Mouse (Mus musculus) left cerebral cortex, adult 2 months (tissue): ENCODE results near the gene Tmem211. TPM values are rescaled to one million over a fixed set of nuclear protein-coding genes. Genes with fewer than 3 reads are reported as not detected.

Experiments used
- DNase-seq, 2 experiments: peaks; one replicate each; pipeline ENCODE4 v3.0.0; 2021 to 2022; ENCODE audit warnings: low spot score in 2 of 2, mixed read lengths in 1 of 2; ENCODE audit errors: extremely low spot score in 1 of 2
- H3K27ac ChIP-seq: fragments of 200-600 bp; 2 replicates; pipeline ENCODE4 v1.8.1; 2022
- H3K4me3 ChIP-seq: fragments of 200-600 bp; 2 replicates; pipeline ENCODE4 v1.8.1; 2022
- CTCF ChIP-seq: fragments of 200-600 bp; IDR thresholded peaks from 2 replicates; pipeline ENCODE4 v1.8.1; 2022; ENCODE audit warnings: antibody characterized with exemption, mild to moderate bottlenecking, moderate library complexity
- intact Hi-C: fragments of 180-260 bp; cut with DNase I; formaldehyde crosslinking; loops from one replicate; pipeline ENCODE4 v1.15.1; 2025
- total RNA-seq, 2 experiments: library from RNA; stranded (reverse); gene quantifications; 2 replicates each; pipeline ENCODE4 v1.2.3; 2021

Tmem211 gene
- total RNA-seq, 2 experiments from 2014 or later, result not detected

GRCm38 (mm10) chr5:113215610-113216011 is 11.1 kb upstream of the Tmem211 start:
- intact Hi-C loops, result no loop called here
- no peak for TF ChIP-seq CTCF
- Histone ChIP-seq H3K4me3 (no peak overlapping the region), H3K27ac (peak overlapping the region; percentile 53; the same call in 1 of the 2 replicates)
- peak in 1 of 2 experiments; percentile 54 for DNase-seq

GRCm38 (mm10) chr5:113216328-113216960 is 10.3 kb upstream of the Tmem211 start:
- TF ChIP-seq CTCF, result no peak
- intact Hi-C loops, result no loop called here
- peak in 1 of 2 experiments; percentile 43 for DNase-seq

GRCm38 (mm10) chr5:113217076-113217475 is 9.6 kb upstream of the Tmem211 start:
- intact Hi-C loops, result no loop called here
- Histone ChIP-seq H3K27ac (peak overlapping the region; percentile 5), H3K4me3 (no peak overlapping the region)
- DNase-seq, result no peak
- TF ChIP-seq CTCF, result no peak

More at GRCm38 (mm10) chr5:113216328-113216960, 10.3 kb upstream of the Tmem211 start:
- Histone ChIP-seq H3K27ac (peak overlapping the region; percentile 53), H3K4me3 (no peak overlapping the region)

- no peak for DNase-seq
- Histone ChIP-seq H3K27ac (no peak overlapping the region), H3K4me3 (no peak overlapping the region)
- TF ChIP-seq CTCF, result no peak
- intact Hi-C loops, result no loop called here
Measured at GRCm38 (mm10) chr5:113218617-113219235, 8.0 kb upstream of the Tmem211 start.

- TF ChIP-seq CTCF, result no peak
- H3K27ac ChIP-seq, result no peak overlapping the region
- no peak overlapping the region for H3K4me3 ChIP-seq
- intact Hi-C loops, result no loop called here
- no peak for DNase-seq
Measured at GRCm38 (mm10) chr5:113219450-113219849, 7.3 kb upstream of the Tmem211 start.

GRCm38 (mm10) chr5:113219876-113220275 is 6.8 kb upstream of the Tmem211 start:
- DNase-seq, result no peak
- H3K27ac ChIP-seq, result no peak overlapping the region
- intact Hi-C loops, result no loop called here
- TF ChIP-seq CTCF, result no peak
- no peak overlapping the region for H3K4me3 ChIP-seq

- TF ChIP-seq CTCF, result no peak; the same call in 1 of the 2 replicates
- peak overlapping the region; percentile 52 for H3K27ac ChIP-seq
- DNase-seq, result no peak
- H3K4me3 ChIP-seq, result peak overlapping the region; percentile 75
- intact Hi-C loops, result loop anchor here (1.0 kb wide), 1 partner anchor 40 kb away; no protein-coding TSS in a partner anchor
Measured at GRCm38 (mm10) chr5:113220383-113221146, 6.1 kb upstream of the Tmem211 start.

- peak; percentile 81 to 82 for DNase-seq
- peak; percentile 92 for TF ChIP-seq CTCF
- H3K4me3 ChIP-seq, result peak within 1 kb of the TSS; percentile 75
- peak within 1 kb of the TSS; percentile 52 for H3K27ac ChIP-seq
- intact Hi-C loops, result loop anchor here (1.0 kb wide), 1 partner anchor 41 kb away; no protein-coding TSS in a partner anchor
Measured at GRCm38 (mm10) chr5:113221147-113221865, 5.4 kb upstream of the Tmem211 start, which contains the start of gene 2900026A02Rik. 2900026A02Rik (minus strand) TSS chr5:113221236.

- no peak overlapping the region for H3K4me3 ChIP-seq
- no peak for TF ChIP-seq CTCF
- DNase-seq, result no peak
- intact Hi-C loops, result no loop called here
- no peak overlapping the region for H3K27ac ChIP-seq
Measured at GRCm38 (mm10) chr5:113223888-113224287, 2.8 kb upstream of the Tmem211 start.

- no peak for DNase-seq
- H3K27ac ChIP-seq, result no peak overlapping the region
- no peak overlapping the region for H3K4me3 ChIP-seq
- intact Hi-C loops, result no loop called here
- no peak for TF ChIP-seq CTCF
Measured at GRCm38 (mm10) chr5:113225271-113225670, 1.4 kb upstream of the Tmem211 start.

GRCm38 (mm10) chr5:113225686-113226435 is 848 bp upstream of the Tmem211 start:
- no peak for DNase-seq
- Histone ChIP-seq H3K4me3 (no peak overlapping the region), H3K27ac (no peak overlapping the region)
- intact Hi-C loops, result loop anchor here (1.0 kb wide), 2 partner anchors 46 to 127 kb away; no protein-coding TSS in a partner anchor
- TF ChIP-seq CTCF, result no peak
